Comparison of ENCODE assay signal across 23 mouse cellular contexts in genomic region chr7:39728930-39729329, GRCm38 (mm10).
DNase-seq lines count a peak whose midpoint lies in the region; ATAC-seq and TF ChIP-seq lines count a peak whose summit lies in the region.
"Had no signal": no experiment of that assay in that cellular context is flagged by ENCODE, and none has a peak within 500 bp of the region (broad histone marks: within the 10 kb centered on the region; RNA-seq: fewer than 3 reads in every experiment).

No protein-coding gene starts in this region.

- H3K4me1 ChIP-seq in forebrain, embryonic 12.5 days: peaks cover 19% of the 10 kb centered on the region
- 0 out of 2 replicates have a peak, but pooled peaks cover 4% of the 10 kb centered on the region for H3K4me1 ChIP-seq in forebrain, embryonic 15.5 days
- peaks cover 33% of the 10 kb centered on the region for H3K4me1 ChIP-seq in midbrain, embryonic 10.5 days
- no peaks in the 10 kb centered on the region for H3K4me1 ChIP-seq in midbrain, postnatal 0 days (ENCODE audit: insufficient read depth, low read length)
- H3K4me1 ChIP-seq in testis, adult 2 months (ENCODE audit: control insufficient read depth, insufficient read depth, low read length): no peaks in the 10 kb centered on the region; the same call in none of the 2 replicates
- H3K4me1 ChIP-seq in midbrain, embryonic 15.5 days: peaks cover 3% of the 10 kb centered on the region
- H3K4me1 ChIP-seq: intestine, embryonic 15.5 days had no signal

- WGBS in forebrain, embryonic 12.5 days: 78% methylated on average over 7 of the region's 7 CpGs
- WGBS in forebrain, embryonic 15.5 days: 73% methylated on average over 7 of the region's 7 CpGs
- 72% methylated on average over 7 of the region's 7 CpGs for WGBS in midbrain, embryonic 10.5 days
- WGBS in midbrain, postnatal 0 days: 70% methylated on average over 7 of the region's 7 CpGs
- WGBS in midbrain, embryonic 15.5 days: 64% methylated on average over 7 of the region's 7 CpGs

- no peak overlapping the region for H3K4me2 ChIP-seq in forebrain, embryonic 12.5 days
- H3K4me2 ChIP-seq in forebrain, embryonic 15.5 days (replicated peaks): no peak overlapping the region
- no peak overlapping the region for H3K4me2 ChIP-seq in midbrain, postnatal 0 days (ENCODE audit: low read depth, low read length, poor library complexity, severe bottlenecking)
- H3K4me2 ChIP-seq in midbrain, embryonic 15.5 days: no peak overlapping the region
- H3K4me2 ChIP-seq: heart, embryonic 11.5 days; intestine, embryonic 15.5 days had no signal

- ATAC-seq in forebrain, embryonic 12.5 days (ENCODE audit: low FRiP score): peak; percentile 42; the same call in 1 of the 2 replicates
- no peak for ATAC-seq in forebrain, embryonic 15.5 days (replicated peaks)
- ATAC-seq in midbrain, postnatal 0 days (ENCODE audit: low FRiP score): no peak
- 0 out of 2 replicates have a peak, but pooled peaks have one; percentile 13 for ATAC-seq in midbrain, embryonic 15.5 days (replicated peaks)
- ATAC-seq: forebrain, postnatal 0 days; intestine, embryonic 15.5 days had no signal

- DNase-seq in midbrain, embryonic 10.5 days (ENCODE audit: low spot score): no peak
- DNase-seq in midbrain, postnatal 0 days (ENCODE audit: low spot score): no peak
- no peak for DNase-seq in testis, postnatal 14 days (ENCODE audit: low spot score)
- no peak for DNase-seq in spleen, postnatal 36 days (ENCODE audit: low spot score in 2 of 2)
- DNase-seq: adrenal gland, postnatal 10 days; adrenal gland, postnatal 36 days; B cell, adult 2 months; cerebellum, adult 18-20 months; cerebellum, adult 9-10 months; cerebellum, postnatal 14 days; forebrain, postnatal 0 days; gastrocnemius, adult 2 months; gastrocnemius, postnatal 14 days; heart, adult 11 months had no signal

- no peak for TF ChIP-seq POLR2A in testis, adult 2 months (IDR thresholded peaks at IDR 0.05; ENCODE audit: control insufficient read depth, low read depth, low read length)

- no peak overlapping the region for H3K9ac ChIP-seq in forebrain, embryonic 12.5 days
- H3K9ac ChIP-seq in forebrain, embryonic 15.5 days (replicated peaks): no peak overlapping the region
- H3K9ac ChIP-seq in midbrain, postnatal 0 days (replicated peaks; ENCODE audit: low read length, poor library complexity, severe bottlenecking): no peak overlapping the region
- no peak overlapping the region for H3K9ac ChIP-seq in midbrain, embryonic 15.5 days
- H3K9ac ChIP-seq: forebrain, postnatal 0 days; hindbrain, embryonic 15.5 days; intestine, embryonic 15.5 days had no signal

- peaks cover 52% of the 10 kb centered on the region for H3K27me3 ChIP-seq in forebrain, embryonic 12.5 days
- H3K27me3 ChIP-seq in forebrain, embryonic 15.5 days: no peaks in the 10 kb centered on the region
- H3K27me3 ChIP-seq in midbrain, embryonic 10.5 days (ENCODE audit: low read depth, poor library complexity, severe bottlenecking): peaks cover 31% of the 10 kb centered on the region
- H3K27me3 ChIP-seq in midbrain, postnatal 0 days (ENCODE audit: insufficient read depth, low read length): no peaks in the 10 kb centered on the region
- H3K27me3 ChIP-seq in testis, adult 2 months (ENCODE audit: control insufficient read depth, insufficient read depth, low read length): no peaks in the 10 kb centered on the region
- no peaks in the 10 kb centered on the region for H3K27me3 ChIP-seq in midbrain, embryonic 15.5 days (replicated peaks)
- H3K27me3 ChIP-seq: CH12.LX; hindbrain, embryonic 15.5 days; intestine, embryonic 15.5 days had no signal

- no peaks in the 10 kb centered on the region for H3K9me3 ChIP-seq in forebrain, embryonic 12.5 days
- H3K9me3 ChIP-seq in forebrain, embryonic 15.5 days: no peaks in the 10 kb centered on the region
- no peaks in the 10 kb centered on the region for H3K9me3 ChIP-seq in midbrain, embryonic 10.5 days (replicated peaks)
- H3K9me3 ChIP-seq in midbrain, postnatal 0 days (ENCODE audit: low read length): no peaks in the 10 kb centered on the region
- no peaks in the 10 kb centered on the region for H3K9me3 ChIP-seq in midbrain, embryonic 15.5 days
- H3K9me3 ChIP-seq: forebrain, embryonic 10.5 days; hindbrain, embryonic 15.5 days; intestine, embryonic 15.5 days had no signal

- no peak overlapping the region for H3K27ac ChIP-seq in forebrain, embryonic 12.5 days
- no peak overlapping the region for H3K27ac ChIP-seq in forebrain, embryonic 15.5 days (replicated peaks)
- H3K27ac ChIP-seq in midbrain, embryonic 10.5 days (replicated peaks): 0 out of 2 replicates have a peak overlapping the region, but pooled peaks have one; percentile 7
- no peak overlapping the region for H3K27ac ChIP-seq in midbrain, postnatal 0 days (ENCODE audit: low read depth, low read length)
- no peak overlapping the region for H3K27ac ChIP-seq in testis, adult 2 months (ENCODE audit: control insufficient read depth, insufficient read depth, low read depth, low read length)
- H3K27ac ChIP-seq in midbrain, embryonic 15.5 days: no peak overlapping the region
- H3K27ac ChIP-seq: forebrain, embryonic 10.5 days; gastrocnemius, adult 2 months; hindbrain, embryonic 15.5 days; intestine, embryonic 15.5 days had no signal

- no peak overlapping the region for H3K4me3 ChIP-seq in forebrain, embryonic 12.5 days (replicated peaks)
- H3K4me3 ChIP-seq in forebrain, embryonic 15.5 days: no peak overlapping the region
- no peak overlapping the region for H3K4me3 ChIP-seq in midbrain, embryonic 10.5 days
- no peak overlapping the region for H3K4me3 ChIP-seq in midbrain, postnatal 0 days (ENCODE audit: low read depth, low read length)
- H3K4me3 ChIP-seq in testis, adult 2 months (ENCODE audit: control insufficient read depth, low read depth, low read length): peak overlapping the region; percentile 22
- no peak overlapping the region for H3K4me3 ChIP-seq in midbrain, embryonic 15.5 days
- H3K4me3 ChIP-seq: forebrain, embryonic 10.5 days; gastrocnemius, adult 2 months; hindbrain, embryonic 15.5 days; intestine, embryonic 15.5 days had no signal

- H3K36me3 ChIP-seq in forebrain, embryonic 12.5 days (replicated peaks): no peaks in the 10 kb centered on the region
- no peaks in the 10 kb centered on the region for H3K36me3 ChIP-seq in forebrain, embryonic 15.5 days
- H3K36me3 ChIP-seq in midbrain, embryonic 10.5 days: no peaks in the 10 kb centered on the region
- no peaks in the 10 kb centered on the region for H3K36me3 ChIP-seq in midbrain, postnatal 0 days (ENCODE audit: insufficient read depth, low read length)
- no peaks in the 10 kb centered on the region for H3K36me3 ChIP-seq in testis, adult 2 months (ENCODE audit: control insufficient read depth, insufficient read depth, low read length)
- no peaks in the 10 kb centered on the region for H3K36me3 ChIP-seq in midbrain, embryonic 15.5 days (replicated peaks)
- H3K36me3 ChIP-seq: forebrain, embryonic 10.5 days; hindbrain, embryonic 15.5 days; intestine, embryonic 15.5 days had no signal

- TF ChIP-seq CTCF in midbrain, postnatal 0 days (IDR thresholded peaks at IDR 0.05): no peak
- TF ChIP-seq CTCF in testis, adult 2 months (IDR thresholded peaks at IDR 0.05; ENCODE audit: control insufficient read depth, insufficient read depth, insufficient replicate concordance, low read depth, low read length): no peak

Comparison
In these comparisons a context has a peak if more than half of its experiments do, and no peak if none do; other contexts are left out.
1. ATAC-seq: peak in forebrain, embryonic 12.5 days (single experiment) and midbrain, embryonic 15.5 days (single experiment); none in forebrain, embryonic 15.5 days (single experiment) and midbrain, postnatal 0 days (single experiment).